Mouse (Mus musculus) adrenal gland, adult 2 months (tissue): ENCODE results near the gene Pdcd2l. TPM values are rescaled to one million over a fixed set of nuclear protein-coding genes. Genes with fewer than 3 reads are reported as not detected.

Experiments
- DNase-seq: peaks from one replicate; pipeline ENCODE4 v3.0.0; 2021
- polyA plus RNA-seq: library from polyadenylated mRNA; depleted of rRNA; stranded (reverse); fragments of >200 nt; gene quantifications from 2 replicates; pipeline ENCODE4 v1.2.3, GENCODE M21; 2012; rRNA removed
- total RNA-seq, 2 experiments: library from RNA; stranded (reverse); gene quantifications; 2 replicates each; pipeline ENCODE4 v1.2.3; 2021

Gene Pdcd2l
- total and polyA plus RNA-seq, 3 experiments: 15.4 to 27.9 (median 24.4) TPM

DNA sequence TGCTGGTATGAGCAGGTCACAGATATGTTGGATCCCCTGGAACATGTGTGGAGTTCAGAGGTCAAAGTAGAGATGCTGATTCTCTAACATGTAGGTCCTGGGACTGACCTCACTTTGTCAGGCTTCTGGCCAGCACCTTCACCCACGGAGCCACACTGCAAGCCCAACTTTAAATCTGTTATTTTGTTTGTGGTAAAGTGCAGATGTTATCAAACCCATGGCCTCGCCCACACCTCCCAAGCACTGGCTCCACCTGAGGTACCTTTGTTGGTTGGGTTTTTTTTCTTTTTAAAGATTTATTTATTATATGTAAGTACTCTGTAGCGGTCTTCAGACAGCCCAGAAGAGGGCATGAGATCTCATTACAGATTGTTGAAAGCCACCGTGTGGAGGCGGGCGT lies 57.0 kb downstream of the Pdcd2l start:
- no peak for DNase-seq

Other genes with a start within 250 kb of the Pdcd2l start
- gene Scgb2b27, start 182.7 kb downstream of the Pdcd2l start, total RNA-seq: not detected
- not detected in 2 replicates for gene Scgb2b27, start 182.7 kb downstream of the Pdcd2l start, polyA plus RNA-seq
- gene Scgb1b27, start 175.2 kb downstream of the Pdcd2l start, total RNA-seq: not detected
- not detected in 2 replicates for gene Scgb1b27, start 175.2 kb downstream of the Pdcd2l start, polyA plus RNA-seq
- not detected for gene Scgb1b30, start 101.2 kb downstream of the Pdcd2l start, total RNA-seq
- not detected in 2 replicates for gene Scgb1b30, start 101.2 kb downstream of the Pdcd2l start, polyA plus RNA-seq
- 10 to 100 TPM; 13.6 to 32.2 TPM for gene Wtip, start 63.4 kb downstream of the Pdcd2l start, total RNA-seq
- gene Wtip, start 63.4 kb downstream of the Pdcd2l start, polyA plus RNA-seq: 33.7 and 49.8 TPM in 2 replicates
- 10 to 100 TPM; 63.5 to 75.7 TPM for gene Uba2, start 27.1 kb downstream of the Pdcd2l start, total RNA-seq
- 22.5 and 25.2 TPM in 2 replicates for gene Uba2, start 27.1 kb downstream of the Pdcd2l start, polyA plus RNA-seq
- 100 to 1,000 TPM; 290 to 557 TPM for gene Gpi1, start 33.7 kb upstream of the Pdcd2l start, total RNA-seq
- gene Gpi1, start 33.7 kb upstream of the Pdcd2l start, polyA plus RNA-seq: 507 and 510 TPM in 2 replicates
- gene Gm6096, start 54.4 kb upstream of the Pdcd2l start, total RNA-seq: not detected
- not detected in 2 replicates for gene Gm6096, start 54.4 kb upstream of the Pdcd2l start, polyA plus RNA-seq
- 10 to 100 TPM; 57.9 to 68.4 TPM for gene 4931406P16Rik, start 116.9 kb upstream of the Pdcd2l start, total RNA-seq
- 40.3 and 44.5 TPM in 2 replicates for gene 4931406P16Rik, start 116.9 kb upstream of the Pdcd2l start, polyA plus RNA-seq
- 100 to 1,000 TPM; 104 to 134 TPM for gene Lsm14a, start 196.7 kb upstream of the Pdcd2l start, total RNA-seq
- gene Lsm14a, start 196.7 kb upstream of the Pdcd2l start, polyA plus RNA-seq: 17.9 and 23.5 TPM in 2 replicates